Mouse (Mus musculus) heart, postnatal 0 days (tissue): Measurements from ENCODE around the gene Chsy1.

ENCODE experiments used
- CTCF ChIP-seq: IDR thresholded peaks from 2 replicates; pipeline ENCODE4 v1.5.1; 2016; ENCODE audit warnings: antibody characterized with exemption, control low read depth, low read depth
- EP300 ChIP-seq: IDR thresholded peaks from 2 replicates; pipeline ENCODE4 v1.6.1; 2016; ENCODE audit warnings: antibody characterized with exemption, low read depth

DNA sequence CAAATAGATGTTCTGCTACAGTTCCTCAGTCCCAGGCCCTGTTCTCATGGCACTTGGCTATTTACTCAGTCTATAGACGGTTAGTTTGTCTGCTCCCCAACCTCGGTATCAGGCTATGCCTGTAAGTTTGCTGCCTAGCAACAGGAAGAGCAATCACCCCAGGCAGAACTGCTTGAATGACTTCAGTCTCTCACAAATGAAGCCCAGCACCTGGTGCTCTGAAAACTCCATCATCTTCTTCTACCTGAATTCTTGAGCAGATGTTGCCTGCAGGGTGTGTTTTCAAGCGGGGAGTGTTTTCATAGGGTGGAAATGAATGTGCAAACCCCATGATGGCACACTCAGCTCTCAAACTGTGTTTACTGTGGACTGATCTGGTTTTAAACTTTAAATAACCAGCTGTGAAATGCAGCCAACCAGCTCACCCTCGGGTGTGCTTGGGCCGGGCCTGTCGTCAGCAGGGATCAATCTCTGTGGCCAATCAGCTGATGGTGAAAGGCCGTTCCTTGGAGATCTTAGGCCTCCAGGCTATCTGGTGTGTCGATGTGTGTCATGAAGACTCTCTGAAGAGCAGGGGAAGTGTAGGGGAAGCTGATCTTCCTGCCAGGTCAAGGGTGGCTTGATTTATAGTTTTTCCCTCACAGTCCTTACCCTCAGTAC, 91.6 kb downstream of the Chsy1 start:
- no peak for TF ChIP-seq CTCF
- TF ChIP-seq EP300: no peak
